Mouse (Mus musculus) embryonic facial prominence, embryonic 15.5 days (tissue): ENCODE results near the gene Trmt2b. TPM values are rescaled to one million over a fixed set of nuclear protein-coding genes. Genes with fewer than 3 reads are reported as not detected.
"Not testable (repeated sequence)": the region's sequence is repeated elsewhere in the genome, so short reads cannot be mapped to it uniquely, and the experiment has no call there.

Experiments used
- ATAC-seq: fragments of 200-750 bp; cut with Nextera tagmentation; 2 replicates; pipeline ENCODE4 v1.8.0; 2017; ENCODE audit warnings: low read depth, moderate TSS enrichment; ENCODE audit not compliant: insufficient number of reproducible peaks, low FRiP score, low TSS enrichment
- H3K27ac ChIP-seq: fragments of 300-500 bp; sonication (generic); replicated peaks from 2 replicates; pipeline ENCODE4 v1.5.1; 2015; ENCODE audit warnings: mild to moderate bottlenecking, inconsistent platforms
- H3K27me3 ChIP-seq: fragments of 300-500 bp; sonication (generic); 2 replicates; pipeline ENCODE4 v1.6.1; 2015; ENCODE audit warnings: inconsistent platforms
- H3K36me3 ChIP-seq: fragments of 300-500 bp; sonication (generic); 2 replicates; pipeline ENCODE4 v1.6.1; 2015; ENCODE audit warnings: mild to moderate bottlenecking, inconsistent platforms
- H3K4me1 ChIP-seq: fragments of 300-500 bp; sonication (generic); 2 replicates; pipeline ENCODE4 v1.6.1; 2015; ENCODE audit warnings: inconsistent platforms
- H3K4me2 ChIP-seq: fragments of 300-500 bp; sonication (generic); replicated peaks from 2 replicates; pipeline ENCODE4 v1.6.1; 2015; ENCODE audit warnings: mild to moderate bottlenecking, inconsistent platforms
- H3K4me3 ChIP-seq: fragments of 300-500 bp; sonication (generic); replicated peaks from 2 replicates; pipeline ENCODE4 v1.5.1; 2015; ENCODE audit warnings: mild to moderate bottlenecking, inconsistent platforms
- H3K9ac ChIP-seq: fragments of 300-500 bp; sonication (generic); 2 replicates; pipeline ENCODE4 v1.6.1; 2015; ENCODE audit warnings: inconsistent platforms
- H3K9me3 ChIP-seq: fragments of 300-500 bp; sonication (generic); replicated peaks from 2 replicates; pipeline ENCODE4 v1.6.1; 2016; ENCODE audit warnings: inconsistent platforms
- WGBS: fragments of 180-500 bp; shearing (Covaris S2); methylation state at CpG from one replicate; pipeline ENCODE4 v1.1.7; 2015; 5-methylcytosine and 5-hydroxymethylcytosine counted together
- polyA plus RNA-seq: library from polyadenylated mRNA; unstranded; fragments of >200 nt; fragmentation: Nextera tagmentation; extraction: Ambion mirVana; gene quantifications from 2 replicates; pipeline ENCODE4 v1.2.1, GENCODE M21; 2015

Trmt2b gene
- polyA plus RNA-seq, 1 experiment from 2014 or later = 16.6 TPM

DNA sequence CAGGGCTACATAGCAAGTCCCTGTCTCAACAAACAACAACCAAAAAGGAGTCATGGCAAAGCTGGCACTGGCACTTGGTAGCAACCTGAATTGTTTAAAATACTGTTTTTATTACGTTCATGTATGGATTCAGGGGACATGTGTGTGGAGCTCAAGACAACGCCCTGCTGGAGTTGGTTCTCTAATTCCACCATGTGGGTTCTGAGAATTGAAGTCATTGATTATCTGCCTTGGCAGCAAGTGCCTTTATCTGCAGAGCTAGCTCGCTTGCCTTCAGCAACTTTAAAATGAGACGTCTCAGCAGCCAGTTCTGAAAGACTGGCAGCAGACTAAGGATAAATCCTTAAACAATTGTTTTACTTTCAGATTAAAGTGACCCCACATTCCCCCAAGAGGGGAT is 58.6 kb downstream of the Trmt2b start:
- H3K4me3 ChIP-seq = no peak overlapping the region
- H3K4me1 ChIP-seq = no peaks in the 10 kb centered on the region
- 65% methylated on average over 4 of the region's 4 CpGs for WGBS
- no peaks in the 10 kb centered on the region for H3K27me3 ChIP-seq
- no peak overlapping the region for H3K9ac ChIP-seq
- no peaks in the 10 kb centered on the region for H3K9me3 ChIP-seq
- ATAC-seq = no peak
- H3K36me3 ChIP-seq = no peaks in the 10 kb centered on the region
- H3K4me2 ChIP-seq = no peak overlapping the region
- no peak overlapping the region for H3K27ac ChIP-seq

DNA sequence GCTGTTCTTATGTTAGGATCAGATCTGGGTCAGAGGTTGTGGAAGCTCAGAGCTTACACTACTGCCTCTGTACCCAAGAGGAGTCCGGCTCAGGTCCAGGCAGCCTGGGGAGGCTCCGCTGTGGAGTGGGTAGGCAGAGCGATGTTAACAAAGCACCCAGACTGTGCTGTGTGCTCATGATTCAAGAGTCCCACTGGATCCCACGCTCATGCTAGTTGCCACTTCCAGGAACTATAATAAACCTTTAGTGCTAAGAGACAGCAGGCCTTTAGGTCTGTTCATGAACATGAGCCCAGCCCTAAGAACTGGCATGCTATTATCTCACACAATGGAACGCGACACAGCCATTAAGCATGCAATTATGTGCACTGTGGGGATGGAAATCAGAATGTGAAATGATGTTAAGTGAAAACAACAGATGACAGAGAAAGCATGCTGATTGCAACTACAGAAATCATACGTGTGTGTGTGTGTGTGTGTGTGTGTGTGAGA is 65.6 kb downstream of the Trmt2b start:
- Histone ChIP-seq H3K36me3 (no peaks in the 10 kb centered on the region), H3K4me3 (no peak overlapping the region), H3K9me3 (no peaks in the 10 kb centered on the region), H3K4me2 (no peak overlapping the region), H3K4me1 (no peaks in the 10 kb centered on the region), H3K9ac (no peak overlapping the region), H3K27ac (no peak overlapping the region), H3K27me3 (no peaks in the 10 kb centered on the region; the same call in 1 of the 2 replicates)
- no peak for ATAC-seq
- 81% methylated on average over 7 of the region's 7 CpGs for WGBS

DNA sequence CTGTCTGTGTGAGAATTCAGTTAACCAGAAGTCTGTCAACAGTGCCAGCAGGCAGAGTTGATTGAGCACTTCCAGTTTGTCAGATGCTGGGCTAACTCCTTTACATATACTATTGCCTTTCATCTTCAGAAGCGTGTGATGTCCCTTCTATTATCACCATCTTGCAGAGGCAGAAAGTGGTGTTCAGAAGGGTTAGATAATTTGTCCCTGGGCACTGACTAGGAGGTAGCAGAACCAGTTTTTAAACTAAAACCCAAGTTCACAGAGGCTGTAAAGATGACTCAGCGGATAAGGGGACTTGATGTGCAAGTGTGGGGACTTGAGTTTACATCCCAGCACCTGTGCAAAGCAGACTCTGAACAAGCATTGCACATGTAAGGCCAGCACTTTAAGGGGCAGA is 68.3 kb downstream of the Trmt2b start:
- Histone ChIP-seq H3K4me1 (no peaks in the 10 kb centered on the region), H3K9ac (no peak overlapping the region), H3K36me3 (no peaks in the 10 kb centered on the region), H3K27ac (no peak overlapping the region), H3K9me3 (no peaks in the 10 kb centered on the region), H3K4me2 (no peak overlapping the region), H3K27me3 (no peaks in the 10 kb centered on the region; the same call in 1 of the 2 replicates), H3K4me3 (no peak overlapping the region)
- WGBS = 68% methylated on average over 2 of the region's 2 CpGs
- no peak for ATAC-seq

DNA sequence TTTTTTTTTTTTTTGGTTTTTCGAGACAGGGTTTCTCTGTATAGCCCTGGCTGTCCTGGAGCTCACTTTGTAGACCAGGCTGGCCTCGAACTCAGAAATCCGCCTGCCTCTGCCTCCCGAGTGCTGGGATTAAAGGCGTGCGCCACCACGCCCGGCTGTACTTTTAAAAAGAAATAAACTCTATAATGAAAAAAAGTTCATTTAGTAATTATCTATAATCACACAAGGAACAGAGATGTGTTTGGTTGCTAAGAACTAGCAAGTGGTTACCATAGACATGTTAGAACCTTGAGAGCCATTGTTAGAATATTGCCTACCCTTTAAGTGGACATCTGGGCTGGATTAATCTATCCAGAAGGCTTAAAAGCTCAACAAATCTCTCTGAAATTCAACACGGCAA is 89.6 kb downstream of the Trmt2b start, which contains the start of gene Arl13a:
Gene Arl13a, plus strand, starts transcription at position 301 of the 400 bp plus-strand sequence.
- 84% methylated on average over 9 of the region's 9 CpGs for WGBS

DNA sequence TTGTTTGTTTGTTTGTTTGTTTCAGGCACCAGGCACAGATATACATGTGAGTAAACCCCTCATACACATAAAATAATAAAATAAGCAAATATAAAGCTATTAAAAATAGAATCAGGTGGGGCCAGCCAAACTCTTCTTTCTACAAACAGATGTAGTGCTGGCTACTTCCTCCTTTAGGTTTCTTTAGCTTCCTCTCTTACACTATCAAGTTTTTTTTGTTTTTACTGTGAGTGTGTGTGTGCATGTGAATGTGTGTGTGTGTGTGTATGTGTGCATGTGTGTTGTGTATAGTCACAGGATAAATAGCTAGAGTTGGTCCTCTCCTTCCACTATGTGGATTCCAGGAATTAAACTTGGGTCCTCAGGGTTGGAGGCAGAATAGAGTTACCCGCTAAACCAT is 102.1 kb downstream of the Trmt2b start:
- H3K4me2 ChIP-seq = no peak overlapping the region
- no peaks in the 10 kb centered on the region for H3K27me3 ChIP-seq
- no peaks in the 10 kb centered on the region for H3K4me1 ChIP-seq
- no peaks in the 10 kb centered on the region for H3K9me3 ChIP-seq
- no peak overlapping the region for H3K9ac ChIP-seq
- no peak overlapping the region for H3K27ac ChIP-seq
- 94% methylated on average over 1 of the region's 1 CpGs for WGBS
- ATAC-seq = no peak
- no peaks in the 10 kb centered on the region for H3K36me3 ChIP-seq
- no peak overlapping the region for H3K4me3 ChIP-seq

More for the DNA sequence above, 89.6 kb downstream of the Trmt2b start, which contains the start of gene Arl13a:
- H3K4me3 ChIP-seq, ATAC-seq, H3K36me3 ChIP-seq, H3K9ac ChIP-seq, H3K9me3 ChIP-seq, H3K27ac ChIP-seq, H3K4me1 ChIP-seq, H3K4me2 ChIP-seq, H3K27me3 ChIP-seq: not testable (repeated sequence)

Other genes with a start within 250 kb of the Trmt2b start
- 32.3 and 34.3 TPM in 2 replicates for gene Cstf2, start 217.8 kb downstream of the Trmt2b start, polyA plus RNA-seq
- gene Xkrx, start 114.9 kb downstream of the Trmt2b start, polyA plus RNA-seq = 3.4 TPM in 2 replicates
- gene Arl13a, start 89.5 kb downstream of the Trmt2b start, polyA plus RNA-seq = not detected in 2 replicates
- gene Nox1, start 55.0 kb downstream of the Trmt2b start, polyA plus RNA-seq = 0.09 TPM in 1 of 2 replicates, not detected in the other
- 9.7 and 10.7 TPM in 2 replicates for gene Tmem35a, start 18.2 kb upstream of the Trmt2b start, polyA plus RNA-seq
- gene Cenpi, start 31.1 kb upstream of the Trmt2b start, polyA plus RNA-seq = 21.9 and 25.0 TPM in 2 replicates
- 3.9 and 4.1 TPM in 2 replicates for gene Drp2, start 127.6 kb upstream of the Trmt2b start, polyA plus RNA-seq
- 0.08 and 0.33 TPM in 2 replicates for gene Taf7l, start 199.5 kb upstream of the Trmt2b start, polyA plus RNA-seq